Mouse (Mus musculus) layer of hippocampus, adult 11-12 months (tissue): ENCODE measurements around the gene Olfr1564.
"Not testable (repeated sequence)": the region's sequence is repeated elsewhere in the genome, so short reads cannot be mapped to it uniquely, and the experiment has no call there.

Experiments
- DNase-seq: peaks from one replicate; pipeline ENCODE4 v3.0.0; 2022; ENCODE audit warnings: low spot score

The Olfr1564 gene

DNA sequence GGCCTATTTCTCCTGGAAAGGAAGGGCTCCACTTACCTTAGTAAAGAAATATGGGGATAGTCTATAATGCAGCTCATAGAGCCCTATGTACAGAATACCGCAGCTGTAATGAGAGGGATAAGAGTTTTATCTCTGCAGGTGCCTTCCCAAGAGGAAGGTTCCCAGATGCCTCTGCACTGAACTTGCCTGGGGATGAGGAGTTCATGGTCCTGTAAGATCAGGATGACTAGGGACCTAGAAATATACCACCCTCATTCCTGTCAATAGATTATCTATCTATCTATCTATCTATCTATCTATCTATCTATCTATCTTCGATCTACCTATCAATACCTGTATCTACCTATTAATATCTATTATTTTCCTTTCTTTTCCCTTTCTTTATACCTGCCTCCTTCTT is at the start of gene Olfr1564:
Olfr1564 (minus strand) TSS at position 101 of the 400 bp plus-strand sequence.
- no peak for DNase-seq

DNA sequence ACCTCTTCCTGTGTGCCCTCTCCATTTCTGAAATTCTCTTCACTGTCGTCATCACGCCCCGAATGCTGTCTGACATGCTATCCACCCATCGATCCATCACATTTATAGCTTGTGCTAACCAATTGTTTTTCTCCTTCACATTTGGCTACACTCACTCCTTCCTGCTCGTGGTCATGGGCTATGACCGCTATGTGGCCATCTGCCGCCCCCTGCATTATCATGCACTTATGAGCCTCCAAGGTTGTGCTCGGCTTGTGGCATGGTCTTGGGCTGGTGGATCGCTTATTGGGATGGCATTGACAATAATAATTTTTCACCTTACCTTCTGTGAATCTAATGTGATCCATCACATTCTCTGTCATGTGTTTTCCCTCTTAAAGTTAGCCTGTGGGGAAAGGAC is 47.4 kb upstream of the Olfr1564 start:
- DNase-seq, result no peak

DNA sequence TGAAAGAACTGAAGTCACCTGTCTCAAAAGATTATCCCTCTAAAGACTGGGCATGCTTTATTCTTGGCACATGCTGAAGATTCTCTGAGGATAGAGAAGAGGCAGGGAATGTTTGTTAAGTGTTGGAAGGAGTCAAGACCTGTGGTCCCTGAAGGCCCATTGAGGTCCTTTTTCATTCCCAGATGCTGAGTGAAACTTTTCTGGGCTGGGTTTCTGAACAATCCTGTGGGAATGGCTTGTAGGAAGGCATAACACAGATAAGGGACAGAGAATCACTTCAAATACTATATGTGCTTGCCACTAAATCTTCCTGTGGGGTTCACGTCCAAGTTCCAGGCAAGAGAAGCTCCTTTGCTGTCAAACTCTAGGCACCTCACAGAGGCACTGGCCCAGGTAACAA is 42.9 kb upstream of the Olfr1564 start, which contains the start of gene Olfr63:
Olfr63 (plus strand) TSS at position 301 of the 400 bp plus-strand sequence.
- DNase-seq, result no peak

DNA sequence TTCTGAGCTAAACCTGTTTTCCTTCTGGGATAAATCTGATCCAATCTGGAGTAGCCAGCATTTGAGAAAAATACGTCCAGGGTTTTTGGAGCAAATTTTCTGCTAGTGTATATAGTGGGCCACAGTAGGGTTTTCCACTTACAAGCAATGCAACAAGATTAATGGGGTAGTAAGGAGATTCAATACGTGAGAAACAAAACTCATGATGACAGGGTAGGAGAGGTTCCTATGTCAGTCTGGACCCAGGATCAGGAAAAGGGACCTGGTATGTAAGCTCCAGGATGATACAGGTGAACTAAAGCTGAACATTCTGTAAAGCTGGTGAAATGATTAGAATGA is 33.8 kb upstream of the Olfr1564 start:
- DNase-seq, result not testable (repeated sequence)

DNA sequence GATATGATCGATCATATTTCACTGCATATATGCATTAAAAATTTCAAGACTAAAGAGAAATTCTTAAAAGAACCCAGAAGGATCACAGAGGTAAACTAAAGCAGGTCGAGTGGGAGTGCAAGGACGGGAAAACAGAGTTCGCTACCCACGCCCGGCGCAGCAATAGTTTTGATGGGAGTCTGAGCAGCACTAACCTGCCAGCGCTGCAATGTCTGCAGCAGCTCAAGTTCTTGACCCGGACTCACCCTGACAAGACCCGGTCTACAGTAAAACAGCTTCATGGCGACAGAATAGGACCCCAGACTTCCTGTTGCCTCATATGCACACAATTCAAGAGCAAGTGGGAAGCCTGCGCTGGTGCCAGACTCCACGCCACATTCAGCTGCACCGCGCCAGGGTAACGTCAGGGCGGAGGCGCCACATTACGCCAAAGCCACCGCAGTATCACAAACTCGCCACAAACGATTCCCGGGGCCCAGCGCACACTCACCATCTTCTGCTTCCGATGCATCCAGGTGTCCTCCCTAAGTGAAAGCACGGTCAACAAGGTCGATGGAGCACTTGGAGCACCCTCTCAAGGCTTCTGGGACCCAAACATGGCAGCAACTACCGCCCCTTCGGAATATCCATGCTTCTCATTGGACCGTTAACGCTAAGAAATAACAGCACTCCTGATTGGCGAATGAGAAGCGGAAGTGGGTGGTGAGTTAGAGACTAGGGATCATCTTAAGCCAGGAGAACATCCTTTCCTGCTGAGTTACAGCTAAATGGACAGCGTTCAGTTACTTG is 33.2 kb upstream of the Olfr1564 start, which contains the start of gene Zfp955a:
Zfp955a (minus strand) TSS at position 616 of the 789 bp plus-strand sequence.
- not testable (repeated sequence) for DNase-seq

DNA sequence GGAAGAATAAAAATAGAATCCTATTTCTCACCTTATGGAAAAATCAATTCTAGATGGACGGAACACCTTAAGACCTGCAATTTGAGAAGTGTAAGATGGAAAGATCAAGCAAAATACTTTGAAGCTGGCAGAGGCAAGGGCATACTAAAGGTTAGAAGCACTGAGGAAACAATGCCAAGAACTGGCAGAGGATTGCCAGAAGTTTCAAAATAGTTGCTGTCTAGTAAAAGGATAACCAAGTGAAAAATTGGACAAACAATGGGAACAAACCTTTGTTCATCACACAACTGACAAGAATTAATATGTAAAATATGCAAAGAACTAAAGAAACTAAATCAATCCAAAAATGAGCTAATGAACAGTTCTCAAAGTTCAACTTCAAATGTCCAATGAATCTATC is 15.2 kb upstream of the Olfr1564 start:
- DNase-seq, result not testable (repeated sequence)

DNA sequence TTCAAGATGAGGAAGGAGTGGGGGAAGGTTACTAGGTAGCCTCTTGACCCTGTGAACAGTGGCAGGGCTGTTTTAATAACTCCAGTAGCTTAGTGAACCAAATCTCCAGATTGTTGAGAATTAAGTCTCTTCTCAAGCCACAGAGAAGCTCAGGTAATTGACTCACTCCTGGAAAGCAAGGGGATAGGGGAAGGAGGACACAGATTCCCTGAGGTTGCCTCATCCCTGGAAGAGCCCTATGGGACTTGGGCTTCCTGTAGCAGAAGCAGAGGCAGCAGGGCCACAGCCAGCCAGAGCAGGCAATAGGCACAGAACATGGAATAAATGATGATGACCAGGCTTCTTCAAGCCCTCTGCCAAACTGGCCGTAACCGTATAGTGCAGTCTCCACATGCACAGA is 30.5 kb downstream of the Olfr1564 start, which contains the start of gene Olfr239:
Olfr239 (plus strand) TSS at position 301 of the 400 bp plus-strand sequence.
- DNase-seq, result not testable (repeated sequence)

DNA sequence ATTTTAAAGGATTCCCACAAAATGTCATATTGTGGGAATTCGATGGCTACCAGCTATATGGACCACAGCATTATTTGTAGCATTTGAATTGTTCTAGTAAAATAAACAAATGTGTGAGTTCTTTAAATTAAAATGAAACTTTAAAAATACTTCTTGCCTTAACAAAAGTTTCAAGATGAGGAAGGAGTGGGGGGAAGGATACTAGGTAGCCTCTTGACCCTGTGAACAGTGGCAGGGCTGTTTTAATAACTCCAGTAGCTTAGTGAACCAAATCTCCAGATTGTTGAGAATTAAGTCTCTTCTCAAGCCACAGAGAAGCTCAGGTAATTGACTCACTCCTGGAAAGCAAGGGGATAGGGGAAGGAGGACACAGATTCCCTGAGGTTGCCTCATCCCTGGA is 53.3 kb downstream of the Olfr1564 start, which contains the start of gene Olfr55:
Olfr55 (plus strand) TSS at position 301 of the 400 bp plus-strand sequence.
- not testable (repeated sequence) for DNase-seq
